Mouse (Mus musculus) adrenal gland, postnatal 14 days (tissue): ENCODE results near the gene Hspb8. TPM values are rescaled to one million over a fixed set of nuclear protein-coding genes. Genes with fewer than 3 reads are reported as not detected.

Source experiments
- DNase-seq: peaks from one replicate; pipeline ENCODE4 v3.0.0; 2021; ENCODE audit warnings: mixed read lengths
- long read RNA-seq, 2 experiments: library from polyadenylated mRNA; stranded (forward); transcript quantifications; one replicate each; pipeline ENCODE4 v2.0.0; 2021
- total RNA-seq: library from RNA; stranded (reverse); gene quantifications from 2 replicates; pipeline ENCODE4 v1.2.3, GENCODE M21; 2021

Hspb8 gene
- total RNA-seq: 37.7 and 45.9 TPM in 2 replicates
- long read RNA-seq, experiment 1, transcript Hspb8-201 (3 exons, 1,816 nt): major isoform, 76 of 80 reads
- long read RNA-seq, experiment 1, partial matches to known transcripts: 0 of 80 reads
- long read RNA-seq, experiment 1, other reads (novel, unspliced or antisense): 4 of 80 reads
- long read RNA-seq, experiment 2, transcript Hspb8-201 (3 exons, 1,816 nt): major isoform, 94 of 102 reads
- long read RNA-seq, experiment 2, partial matches to known transcripts: 1 of 102 reads
- long read RNA-seq, experiment 2, other reads (novel, unspliced or antisense): 7 of 102 reads

GRCm38 (mm10) chr5:116422699-116423201 is at the start of gene Hspb8:
Gene Hspb8, minus strand, starts transcription at chr5:116422864.
- DNase-seq: peak; percentile 86

GRCm38 (mm10) chr5:116461354-116462042 is 38.8 kb upstream of the Hspb8 start:
- no peak for DNase-seq

- no peak for DNase-seq
Observed at GRCm38 (mm10) chr5:116459970-116460369, 37.3 kb upstream of the Hspb8 start.

GRCm38 (mm10) chr5:116457791-116458190 is 35.1 kb upstream of the Hspb8 start:
- no peak for DNase-seq

- no peak for DNase-seq
Observed at GRCm38 (mm10) chr5:116456796-116457515, 34.3 kb upstream of the Hspb8 start.

- DNase-seq: peak; percentile 87
Observed at GRCm38 (mm10) chr5:116453401-116453851, 30.8 kb upstream of the Hspb8 start.

- peak; percentile 78 for DNase-seq
Observed at GRCm38 (mm10) chr5:116450901-116451300, 28.2 kb upstream of the Hspb8 start.

- DNase-seq: no peak
Observed at GRCm38 (mm10) chr5:116449522-116450225, 27.0 kb upstream of the Hspb8 start.

GRCm38 (mm10) chr5:116448409-116449191 is 25.9 kb upstream of the Hspb8 start:
- no peak for DNase-seq

GRCm38 (mm10) chr5:116447821-116448350 is 25.2 kb upstream of the Hspb8 start:
- no peak for DNase-seq

- no peak for DNase-seq
Observed at GRCm38 (mm10) chr5:116446552-116446951, 23.9 kb upstream of the Hspb8 start.

GRCm38 (mm10) chr5:116445634-116446367 is 23.1 kb upstream of the Hspb8 start:
- no peak for DNase-seq

- peak; percentile 39 for DNase-seq
Observed at GRCm38 (mm10) chr5:116444517-116444916, 21.9 kb upstream of the Hspb8 start.

GRCm38 (mm10) chr5:116443459-116443940 is 20.8 kb upstream of the Hspb8 start:
- peak; percentile 41 for DNase-seq

GRCm38 (mm10) chr5:116442697-116443458 is 20.2 kb upstream of the Hspb8 start:
- no peak for DNase-seq

GRCm38 (mm10) chr5:116440251-116440650 is 17.6 kb upstream of the Hspb8 start:
- DNase-seq: no peak

- DNase-seq: no peak
Observed at GRCm38 (mm10) chr5:116438328-116438727, 15.7 kb upstream of the Hspb8 start.

- DNase-seq: no peak
Observed at GRCm38 (mm10) chr5:116436117-116436516, 13.5 kb upstream of the Hspb8 start.
